Mouse (Mus musculus): ENCODE results near the gene Tsc22d1.

Gene Tsc22d1

DNA sequence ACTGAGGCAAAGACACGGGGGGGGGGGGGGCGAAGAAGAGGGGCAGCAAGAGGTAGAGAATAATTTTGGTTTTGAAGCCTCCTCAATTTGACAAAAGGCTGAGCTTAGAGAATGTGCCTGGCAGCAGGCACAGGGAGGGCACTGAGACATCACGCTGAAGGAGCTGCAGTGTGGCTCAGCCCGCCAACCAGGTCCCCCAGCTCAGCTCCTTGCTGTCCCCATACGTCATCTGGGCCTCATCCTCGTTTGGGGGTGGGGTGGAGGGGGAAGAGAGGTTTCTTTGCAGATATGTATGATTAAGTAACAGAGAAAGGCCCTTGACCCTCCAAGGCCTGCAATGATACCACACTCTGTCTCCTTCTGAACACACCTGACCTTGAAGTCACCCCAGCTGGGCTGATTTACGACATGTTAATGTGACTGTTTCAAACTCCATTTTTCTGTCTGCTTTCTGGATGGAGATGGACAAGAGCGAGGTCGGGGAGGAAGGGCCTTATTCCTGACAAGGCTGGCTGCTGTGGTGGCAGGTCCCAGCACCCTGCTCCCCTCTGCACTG is 113.1 kb downstream of the Tsc22d1 start:
- in situ Hi-C loops (cut with MboI; ENCODE audit: low pct_unique_long_range_greater_than_20kb in 1 of 2, low sequenced_read_pairs in 2 of 2, unreplicated experiment in 1 of 2) = no loop called here

GRCm38 (mm10) chr14:76528641-76529040 is 113.9 kb downstream of the Tsc22d1 start:
- in situ Hi-C loops (cut with MboI; ENCODE audit: low pct_unique_long_range_greater_than_20kb in 1 of 2, low sequenced_read_pairs in 2 of 2, unreplicated experiment in 1 of 2) = no loop called here

DNA sequence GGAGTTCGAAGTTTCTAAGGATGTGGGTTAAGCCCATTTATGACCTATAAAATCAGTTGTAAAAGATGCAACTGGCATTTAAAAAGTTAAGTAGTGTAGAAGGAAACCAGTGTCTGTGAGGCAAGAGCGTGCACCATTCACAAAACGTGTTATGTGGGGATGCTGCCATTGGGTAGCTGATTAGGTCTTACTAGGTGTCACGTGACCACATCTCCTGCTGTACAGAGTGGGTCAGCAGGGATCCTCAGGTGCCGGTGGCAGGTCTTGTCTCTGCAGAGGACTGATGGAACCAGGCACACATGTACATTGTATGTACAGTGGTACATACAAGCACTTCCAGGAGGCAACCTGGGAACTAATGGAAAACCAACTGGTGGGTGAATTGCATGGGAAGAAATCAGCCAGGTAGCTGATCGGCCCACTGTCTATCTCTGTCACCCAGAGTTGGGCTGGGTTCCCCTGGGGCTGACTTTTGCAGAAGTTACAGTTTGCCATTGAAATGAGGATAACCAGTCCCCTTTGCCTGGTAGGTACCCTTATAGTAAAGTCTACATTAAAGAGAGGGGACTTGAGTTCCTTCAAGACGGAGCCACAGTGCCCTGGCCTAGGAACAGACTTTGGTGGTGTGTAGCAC is 116.4 kb downstream of the Tsc22d1 start:
- in situ Hi-C loops (cut with MboI; ENCODE audit: low pct_unique_long_range_greater_than_20kb in 1 of 2, low sequenced_read_pairs in 2 of 2, unreplicated experiment in 1 of 2) = no loop called here

- in situ Hi-C loops (cut with MboI; ENCODE audit: low pct_unique_long_range_greater_than_20kb in 1 of 2, low sequenced_read_pairs in 2 of 2, unreplicated experiment in 1 of 2) = no loop called here
Observed at GRCm38 (mm10) chr14:76532257-76533169, 117.8 kb downstream of the Tsc22d1 start.

DNA sequence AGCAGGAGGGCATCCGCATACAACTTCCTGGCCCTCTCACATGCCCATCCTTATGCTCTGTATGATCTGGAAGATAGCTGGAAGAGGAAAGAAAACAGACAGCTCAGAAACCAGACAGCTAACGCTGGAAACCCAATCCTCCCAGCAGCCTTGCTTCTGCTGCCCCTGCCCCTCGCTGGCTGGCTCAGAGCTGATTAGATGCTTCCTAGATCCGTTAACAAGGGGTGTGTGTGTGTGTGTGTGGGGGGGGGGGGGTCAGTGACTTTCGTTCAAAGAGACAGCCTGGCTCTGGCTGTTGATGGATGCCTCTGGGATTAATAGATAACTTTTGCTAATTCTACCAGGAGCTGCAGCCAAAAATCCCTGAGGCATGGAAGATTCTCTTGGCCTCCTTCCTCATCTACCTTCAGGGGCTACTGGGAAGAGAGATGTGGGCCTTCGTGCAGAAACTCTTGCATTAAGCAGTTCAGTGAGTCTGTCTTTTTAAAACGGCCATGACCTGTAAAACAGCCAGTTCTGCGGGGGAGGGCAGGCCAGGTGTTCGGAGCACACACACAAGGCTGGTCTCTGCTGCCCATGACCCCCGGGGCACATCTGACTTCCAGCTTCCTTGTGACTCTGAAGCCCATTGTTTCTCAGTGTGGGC is 118.5 kb downstream of the Tsc22d1 start:
- in situ Hi-C loops (cut with MboI; ENCODE audit: low pct_unique_long_range_greater_than_20kb in 1 of 2, low sequenced_read_pairs in 2 of 2, unreplicated experiment in 1 of 2) = no loop called here

GRCm38 (mm10) chr14:76535096-76535495 is 120.3 kb downstream of the Tsc22d1 start:
- in situ Hi-C loops (cut with MboI; ENCODE audit: low pct_unique_long_range_greater_than_20kb in 1 of 2, low sequenced_read_pairs in 2 of 2, unreplicated experiment in 1 of 2) = no loop called here

DNA sequence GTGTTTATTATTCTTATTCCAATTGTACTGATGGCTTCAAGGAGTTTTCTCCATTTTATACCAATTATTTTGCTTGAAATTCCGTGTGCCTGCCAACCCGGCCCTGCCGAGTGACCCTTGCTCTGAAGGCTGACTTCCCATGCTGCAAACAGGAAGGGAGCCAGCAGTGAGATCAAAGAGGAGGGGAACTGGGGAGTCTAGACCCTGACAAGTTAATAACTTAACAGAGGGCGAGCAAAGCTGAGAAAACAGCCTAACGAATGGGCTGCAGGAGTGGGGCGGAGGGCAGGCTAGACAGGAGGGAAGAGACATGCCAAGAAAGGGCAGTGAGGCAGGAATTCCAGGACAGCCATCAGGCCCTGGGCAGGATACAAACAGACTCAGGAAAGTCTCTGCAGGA is 122.2 kb downstream of the Tsc22d1 start:
- in situ Hi-C loops (cut with MboI; ENCODE audit: low pct_unique_long_range_greater_than_20kb in 1 of 2, low sequenced_read_pairs in 2 of 2, unreplicated experiment in 1 of 2) = no loop called here

DNA sequence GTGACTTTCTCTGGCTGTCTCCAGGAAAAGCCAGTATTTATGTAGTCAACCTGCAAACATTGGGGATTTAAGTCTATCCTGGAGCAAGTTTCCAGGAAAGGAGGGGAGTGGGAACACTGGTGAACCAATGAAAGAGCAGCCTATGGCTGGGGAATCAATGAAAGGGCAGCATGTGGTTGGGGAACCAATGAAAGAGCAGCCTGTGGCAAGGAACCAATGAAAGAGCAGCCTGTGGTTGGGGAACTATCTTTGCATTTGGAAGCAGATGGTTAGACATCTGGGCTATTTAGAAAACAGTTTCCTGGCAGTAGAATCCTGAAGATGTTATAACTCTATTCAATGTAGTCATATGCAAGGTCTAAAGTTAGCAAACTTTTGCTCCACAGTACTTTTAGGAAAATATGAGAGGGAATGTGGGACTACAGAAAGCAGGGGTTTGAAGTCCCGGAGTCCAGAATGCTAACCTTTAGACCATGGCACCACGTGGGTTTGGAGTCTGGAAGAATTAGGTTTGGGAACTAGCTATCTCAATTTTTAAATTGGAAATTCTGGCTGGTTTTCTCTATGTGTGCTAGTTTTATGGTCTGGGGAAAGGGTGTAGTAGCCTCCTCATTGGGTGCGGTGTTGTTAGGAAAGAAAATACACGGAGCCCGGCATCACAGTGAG is 125.4 kb downstream of the Tsc22d1 start:
- in situ Hi-C loops (cut with MboI; ENCODE audit: low pct_unique_long_range_greater_than_20kb in 1 of 2, low sequenced_read_pairs in 2 of 2, unreplicated experiment in 1 of 2) = no loop called here

GRCm38 (mm10) chr14:76541341-76541740 is 126.6 kb downstream of the Tsc22d1 start:
- in situ Hi-C loops (cut with MboI; ENCODE audit: low pct_unique_long_range_greater_than_20kb in 1 of 2, low sequenced_read_pairs in 2 of 2, unreplicated experiment in 1 of 2) = no loop called here

DNA sequence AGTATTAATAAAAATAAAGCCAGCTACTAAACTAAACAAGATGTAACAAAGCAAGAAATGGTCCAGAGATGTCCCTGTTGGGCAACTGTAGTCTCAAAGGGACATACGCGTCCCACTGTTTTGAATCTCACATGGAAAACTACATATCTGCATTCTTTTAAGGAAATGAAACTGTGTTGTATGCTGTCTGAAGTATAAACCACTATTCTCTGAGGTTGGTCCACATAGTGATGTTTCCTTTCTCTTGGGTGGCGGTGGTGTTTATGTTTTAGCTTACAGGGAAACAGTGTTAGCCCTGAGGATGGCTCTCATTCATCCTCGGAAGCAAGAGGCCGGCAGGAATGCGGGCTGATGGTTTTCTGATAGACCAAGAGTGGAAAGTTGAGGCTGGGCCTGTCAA is 129.4 kb downstream of the Tsc22d1 start:
- in situ Hi-C loops (cut with MboI; ENCODE audit: low pct_unique_long_range_greater_than_20kb in 1 of 2, low sequenced_read_pairs in 2 of 2, unreplicated experiment in 1 of 2) = no loop called here

GRCm38 (mm10) chr14:76555263-76556030 is 140.7 kb downstream of the Tsc22d1 start:
- in situ Hi-C loops (cut with MboI; ENCODE audit: low pct_unique_long_range_greater_than_20kb in 1 of 2, low sequenced_read_pairs in 2 of 2, unreplicated experiment in 1 of 2) = no loop called here

DNA sequence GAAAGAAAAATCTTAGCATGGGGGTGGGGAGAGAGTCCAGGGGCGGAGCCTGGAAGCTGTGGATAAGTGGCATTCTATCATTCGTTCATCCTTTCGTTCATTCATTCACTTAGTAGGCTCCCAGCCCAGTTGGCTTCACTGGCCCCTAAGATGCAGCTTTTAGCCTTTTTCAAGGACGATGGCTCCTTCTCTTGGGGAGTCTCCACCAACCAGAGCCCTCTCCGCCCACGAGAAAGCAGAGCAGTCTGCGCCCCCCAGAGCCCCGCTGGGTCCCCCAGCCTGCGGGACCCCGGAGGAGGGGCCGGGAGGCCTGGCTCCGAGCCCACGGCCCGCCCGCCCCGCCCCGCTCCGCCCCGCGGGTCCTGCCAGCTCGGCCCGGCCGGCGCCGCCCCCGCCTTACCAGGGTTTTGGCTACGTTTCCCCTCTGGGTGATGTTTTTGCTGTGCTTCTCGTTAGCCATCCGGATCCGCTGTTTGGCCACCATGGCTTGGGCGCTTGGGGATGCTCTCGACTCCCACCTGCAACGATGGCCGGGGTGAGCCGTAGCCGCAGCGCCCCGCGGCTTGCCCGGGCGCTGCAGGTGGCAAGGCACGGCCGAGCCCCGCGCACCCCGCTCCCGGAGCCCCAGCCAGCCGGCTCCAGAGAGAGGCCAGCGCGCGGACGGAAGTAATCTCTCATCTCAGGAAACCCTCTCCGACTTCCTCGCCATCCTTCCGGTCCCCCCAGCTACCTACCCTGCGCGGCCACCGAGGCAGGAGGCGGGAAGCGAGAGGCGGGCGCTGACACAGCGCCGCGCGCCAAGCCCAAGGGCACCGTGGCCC is 141.5 kb downstream of the Tsc22d1 start:
- in situ Hi-C loops (cut with MboI; ENCODE audit: low pct_unique_long_range_greater_than_20kb in 1 of 2, low sequenced_read_pairs in 2 of 2, unreplicated experiment in 1 of 2) = no loop called here

DNA sequence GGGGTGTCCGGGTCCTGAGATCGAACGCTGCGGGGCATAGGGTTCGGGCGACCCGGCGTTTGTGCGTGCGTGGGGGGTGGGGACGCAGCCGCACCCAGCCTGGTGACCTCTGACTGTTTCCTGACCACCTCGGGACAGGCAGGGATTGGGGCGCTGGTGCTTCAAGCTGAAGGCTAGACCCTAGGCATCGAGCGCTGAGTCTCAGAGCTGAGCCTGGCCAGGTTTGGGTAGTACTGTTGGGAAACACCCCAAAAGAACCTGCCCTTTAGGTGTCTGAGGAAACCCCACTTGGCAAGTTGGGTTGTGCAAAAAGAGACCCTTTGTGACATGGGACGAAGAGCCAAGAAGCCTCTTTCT is 142.1 kb downstream of the Tsc22d1 start, which contains the start of gene Serp2:
Serp2 (minus strand) TSS at position 38 of the 357 bp plus-strand sequence.
- in situ Hi-C loops (cut with MboI; ENCODE audit: low pct_unique_long_range_greater_than_20kb in 1 of 2, low sequenced_read_pairs in 2 of 2, unreplicated experiment in 1 of 2) = no loop called here

Measured in mouse embryonic stem cell (cell line).